Mouse (Mus musculus) adrenal gland, postnatal 36 days (tissue): ENCODE measurements at regions not wholly inside any gene's neighbourhood (a gene's known extent, or its start where the extent isn't known, plus 50 kb on each side); places are given as distances from the start of the nearest gene placed in this dataset.

Experiments used
- DNase-seq, 2 experiments: peaks; one replicate each; pipeline ENCODE4 v3.0.0; 2021; ENCODE audit warnings: mixed read lengths in 1 of 2

DNA sequence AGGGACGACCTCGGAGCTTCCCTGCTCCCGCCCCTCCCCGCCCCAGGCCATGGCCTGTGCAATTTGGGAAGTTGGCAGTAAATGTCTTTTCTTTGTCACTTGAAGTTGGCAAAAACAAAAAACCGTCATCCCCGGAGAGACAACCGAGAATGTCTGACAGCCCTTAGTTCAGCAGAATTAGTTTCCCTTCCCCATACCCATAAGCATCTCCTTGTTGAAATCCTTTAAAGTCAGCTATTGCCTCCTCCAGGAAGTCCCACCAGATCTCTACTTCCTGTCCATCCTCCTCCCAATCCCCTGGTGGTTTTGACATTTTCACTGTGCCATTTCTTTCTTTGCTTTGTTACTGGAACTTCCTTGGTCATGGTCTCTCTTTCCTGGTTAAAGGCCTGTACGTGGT, 54.8 kb downstream of the Foxb1 start:
- no peak for DNase-seq

DNA sequence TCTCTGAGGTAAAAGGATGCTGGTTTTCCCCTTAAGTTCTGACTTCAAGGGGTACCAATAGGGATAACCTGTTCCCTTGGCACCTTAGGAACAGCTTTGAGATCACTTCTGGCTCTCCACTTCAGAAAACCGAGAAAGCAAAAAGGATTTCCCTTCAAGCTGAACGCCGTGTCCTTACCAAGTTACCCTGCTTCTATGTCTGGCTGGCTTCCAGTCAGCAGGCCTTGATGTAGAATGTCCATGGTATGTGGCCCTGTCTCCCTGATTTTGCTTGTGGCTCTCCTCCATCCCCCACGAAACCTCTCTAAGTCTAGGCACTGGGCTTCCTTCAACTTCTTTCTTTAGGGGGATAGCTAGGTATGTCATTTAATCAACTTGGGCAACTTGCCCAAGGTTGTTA, 55.7 kb downstream of the Foxb1 start:
- peak; percentile 53 to 68 for DNase-seq

DNA sequence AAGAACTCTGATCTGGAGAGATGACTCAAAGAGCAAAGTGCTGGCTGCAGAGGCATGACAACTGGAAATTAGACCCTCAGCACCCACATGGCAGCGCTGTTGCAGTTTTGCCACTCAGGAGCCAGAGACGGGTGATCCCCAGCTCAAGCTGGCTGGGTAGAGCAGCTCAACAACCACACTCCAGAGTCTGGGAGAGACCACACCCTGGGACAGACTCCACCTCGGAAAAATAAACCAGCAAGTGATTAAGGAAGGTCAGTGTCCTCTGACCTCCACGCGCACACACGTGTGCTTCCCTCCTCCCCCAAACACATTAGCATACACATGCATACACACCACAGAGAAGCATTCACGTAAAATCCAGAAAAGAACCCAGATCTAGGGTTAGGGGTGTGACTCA, 57.0 kb downstream of the Foxb1 start:
- DNase-seq: no peak

DNA sequence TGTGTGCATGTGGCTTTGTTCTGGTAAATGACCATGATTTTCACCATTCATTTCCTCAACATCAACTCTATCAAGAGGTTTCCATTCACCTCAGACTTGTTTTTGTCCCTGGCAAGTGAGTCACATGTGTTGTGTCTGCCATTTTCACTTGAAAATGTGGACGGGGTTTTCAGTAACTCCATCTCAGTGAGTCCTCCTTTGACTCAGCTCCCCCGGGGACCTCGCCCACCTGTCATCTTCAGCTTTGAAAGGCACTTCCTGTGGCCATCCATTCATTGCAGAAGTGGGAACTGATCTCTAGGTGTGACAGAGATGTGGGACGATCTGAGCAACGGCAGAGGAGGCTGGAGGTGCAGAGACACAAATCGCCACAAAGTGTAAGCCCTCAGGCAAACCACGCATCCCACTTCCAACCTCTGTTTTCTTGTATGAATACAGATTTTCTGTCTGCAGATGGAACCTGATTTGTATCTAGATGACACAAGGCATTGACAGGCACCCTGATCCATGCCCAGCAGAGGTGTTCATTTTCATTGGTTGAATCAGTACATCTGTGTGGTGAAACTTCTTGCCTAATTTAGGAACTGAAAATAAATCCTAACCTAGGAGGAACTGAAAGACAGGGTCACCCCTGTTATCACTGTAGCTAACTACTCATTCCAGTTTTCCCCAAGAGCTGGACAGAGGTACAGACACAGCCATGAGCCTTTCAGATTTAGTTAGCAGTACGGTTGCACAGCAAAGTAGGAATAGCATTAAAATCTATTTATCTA, 58.4 kb downstream of the Foxb1 start:
- DNase-seq: no peak

DNA sequence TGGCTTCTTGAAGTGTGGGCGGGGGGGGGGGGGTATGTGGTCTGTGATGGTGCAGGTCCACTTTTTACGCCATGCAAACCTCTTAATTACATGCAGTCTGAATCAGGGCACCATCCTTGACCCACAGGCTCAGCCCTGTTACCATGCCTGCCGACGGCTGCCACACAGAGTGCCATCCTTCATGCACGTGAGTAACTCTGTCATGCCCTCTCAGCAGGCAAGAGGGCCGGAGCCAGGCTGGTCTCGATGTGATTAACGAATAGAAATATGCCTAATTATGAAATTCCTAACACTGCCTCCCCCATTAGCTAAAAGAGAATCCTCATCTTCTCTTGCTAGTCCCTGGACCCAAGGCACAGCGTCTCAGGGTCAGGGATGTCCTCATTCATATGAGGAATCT, 60.0 kb downstream of the Foxb1 start:
- DNase-seq: no peak

DNA sequence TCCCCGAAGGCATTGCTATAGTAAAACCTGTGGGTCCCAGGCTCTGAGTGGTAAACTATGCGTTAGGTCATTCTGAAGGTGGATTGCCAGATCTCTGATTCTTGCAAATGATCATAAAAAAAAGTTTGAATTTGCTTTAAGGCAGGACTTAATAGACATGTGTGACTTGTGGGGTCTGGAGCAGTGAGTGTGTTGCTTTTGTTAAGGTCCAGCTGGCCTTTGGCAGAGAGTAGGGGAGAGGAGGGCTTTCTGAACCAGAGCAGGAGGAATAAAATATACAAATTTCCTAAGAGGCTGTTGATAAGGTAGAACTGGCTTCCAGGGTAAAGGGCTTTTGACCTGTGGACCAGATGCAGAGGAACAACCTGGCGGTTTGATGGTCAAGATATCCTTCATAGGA, 69.0 kb downstream of the Foxb1 start:
- DNase-seq: no peak

DNA sequence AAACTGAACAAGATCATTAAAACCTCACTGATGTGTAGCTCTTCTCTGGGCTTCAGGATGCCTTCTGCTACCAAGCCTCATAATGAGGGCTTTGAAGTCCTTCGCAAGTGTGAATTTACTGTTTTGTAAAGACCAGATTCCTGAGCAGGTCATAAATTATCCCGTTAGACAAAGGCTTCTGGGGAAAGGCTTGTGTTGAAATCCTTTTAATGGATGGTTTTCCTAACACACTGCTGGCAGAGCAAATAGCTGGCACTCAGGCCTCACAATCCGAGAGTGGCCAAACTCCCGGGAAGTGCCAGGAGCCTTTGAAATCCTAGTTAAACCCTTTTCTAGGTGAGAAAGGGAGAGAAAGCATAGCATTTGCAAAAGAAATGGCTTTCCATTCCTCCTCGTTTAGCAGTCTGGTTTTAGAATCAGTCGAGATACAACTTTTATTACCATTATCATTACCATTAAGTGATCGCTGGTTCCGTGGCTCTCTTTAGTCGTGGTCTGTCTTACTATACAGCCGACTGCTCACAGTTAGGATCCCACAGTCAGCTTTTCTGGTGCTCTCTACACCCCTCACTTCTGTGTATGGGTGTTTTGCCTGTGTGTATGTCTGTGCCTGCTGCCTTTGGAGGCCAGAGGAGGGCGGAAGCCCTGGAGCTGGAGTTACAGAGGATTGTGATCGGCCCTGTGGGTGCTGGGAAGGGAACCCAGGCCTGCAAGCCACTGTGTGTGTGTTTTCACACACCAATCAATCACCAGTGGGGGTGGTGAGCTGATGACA, 73.2 kb downstream of the Foxb1 start:
- DNase-seq: peak in 1 of 2 experiments; percentile 22

DNA sequence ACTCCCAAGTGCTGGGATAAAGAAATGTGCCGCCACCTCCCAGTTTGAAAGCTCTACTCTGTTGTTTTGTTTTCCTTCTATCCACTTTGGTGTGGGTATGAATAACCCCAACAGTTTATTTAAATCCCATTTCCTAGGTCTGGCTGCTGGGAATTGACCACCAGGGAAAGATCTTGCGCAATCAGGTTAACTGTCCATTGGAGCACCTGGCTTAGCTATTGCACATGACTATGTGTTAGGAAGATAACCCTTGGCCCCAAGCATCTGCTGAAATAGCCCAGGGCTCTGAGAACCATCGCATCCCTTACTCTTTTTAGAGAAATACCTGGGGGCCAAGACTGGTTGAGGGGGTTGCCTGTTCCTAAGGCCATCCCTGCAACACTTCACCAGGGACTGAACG, 74.0 kb downstream of the Foxb1 start:
- DNase-seq: no peak

DNA sequence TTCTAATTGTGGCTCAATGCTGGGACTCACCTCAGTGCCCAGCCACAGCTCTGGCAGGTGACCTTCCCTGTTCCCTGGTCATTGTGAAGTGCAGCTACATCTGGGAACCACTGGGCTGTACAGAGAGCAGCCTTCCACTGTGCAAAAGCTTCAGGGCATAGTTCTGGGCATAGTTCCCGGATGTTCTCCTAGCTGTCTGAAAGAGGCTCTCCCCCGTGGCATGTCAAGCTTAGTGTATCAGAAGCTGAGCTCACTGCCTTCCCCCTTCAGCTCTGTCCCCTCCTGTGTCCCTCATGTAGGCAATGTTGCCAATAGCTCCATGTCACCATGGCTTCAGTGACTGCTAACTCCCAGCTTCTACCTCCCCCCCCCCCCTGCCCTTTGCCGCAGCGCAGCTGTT, 75.1 kb downstream of the Foxb1 start:
- DNase-seq: no peak

DNA sequence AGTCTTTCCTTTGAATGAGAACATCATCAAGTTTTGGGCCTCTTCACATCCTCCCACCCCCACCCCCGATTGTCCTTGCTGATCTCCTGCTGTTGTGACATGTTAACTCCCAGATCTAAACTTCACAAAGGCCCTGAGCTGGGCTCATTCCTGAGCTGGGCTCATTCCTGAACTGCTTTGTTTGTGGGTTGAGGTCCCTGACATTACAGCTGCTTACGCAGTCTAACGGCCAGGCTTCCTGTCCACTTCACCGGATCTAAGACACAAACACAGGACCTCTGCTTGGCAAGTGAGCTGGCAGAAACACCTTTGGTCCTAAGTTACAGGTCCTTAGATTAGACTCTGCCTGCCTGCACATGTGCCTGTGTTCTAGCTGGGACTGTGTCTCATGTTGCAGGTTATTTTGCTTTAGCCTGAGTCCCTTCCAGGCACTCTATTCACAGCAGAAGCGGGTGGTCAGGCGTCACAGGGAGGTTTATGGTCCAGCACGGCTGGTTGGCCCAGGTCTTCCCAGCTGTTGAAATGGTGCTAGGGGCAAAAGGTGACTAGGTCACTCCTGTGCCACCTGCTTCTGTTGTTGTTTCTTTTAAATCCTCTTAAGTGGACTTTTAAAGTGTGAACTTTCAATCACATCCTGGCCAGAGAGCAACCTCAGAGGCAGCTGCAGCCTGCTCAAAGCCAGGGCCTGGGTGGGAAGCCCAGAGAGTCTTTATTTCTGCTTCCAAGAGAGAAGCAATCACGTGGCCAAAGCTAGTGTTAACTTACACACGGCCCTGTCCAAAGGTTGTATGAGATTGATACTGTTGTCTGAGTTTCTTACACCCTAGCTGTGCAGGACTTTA, 79.1 kb downstream of the Foxb1 start:
- no peak for DNase-seq

DNA sequence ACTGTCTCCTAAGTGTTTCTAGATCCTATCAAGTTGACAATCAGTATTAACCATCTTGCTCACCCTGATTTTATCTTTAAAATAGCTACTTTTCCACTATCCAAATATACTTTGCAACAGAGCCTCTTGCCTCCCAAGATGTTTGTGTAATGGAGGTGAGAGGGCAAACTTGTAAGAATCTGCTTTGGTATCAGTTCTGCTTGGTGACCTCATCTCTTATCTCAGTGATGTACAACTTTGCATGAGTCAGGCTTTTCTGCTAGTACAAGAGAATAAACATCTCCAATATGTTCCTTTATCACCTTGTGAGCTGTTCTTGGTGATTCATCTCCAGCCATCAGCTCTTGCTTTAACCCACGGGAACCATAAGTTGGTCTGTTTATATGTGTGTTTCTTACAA, 82.1 kb downstream of the Foxb1 start:
- DNase-seq: no peak

DNA sequence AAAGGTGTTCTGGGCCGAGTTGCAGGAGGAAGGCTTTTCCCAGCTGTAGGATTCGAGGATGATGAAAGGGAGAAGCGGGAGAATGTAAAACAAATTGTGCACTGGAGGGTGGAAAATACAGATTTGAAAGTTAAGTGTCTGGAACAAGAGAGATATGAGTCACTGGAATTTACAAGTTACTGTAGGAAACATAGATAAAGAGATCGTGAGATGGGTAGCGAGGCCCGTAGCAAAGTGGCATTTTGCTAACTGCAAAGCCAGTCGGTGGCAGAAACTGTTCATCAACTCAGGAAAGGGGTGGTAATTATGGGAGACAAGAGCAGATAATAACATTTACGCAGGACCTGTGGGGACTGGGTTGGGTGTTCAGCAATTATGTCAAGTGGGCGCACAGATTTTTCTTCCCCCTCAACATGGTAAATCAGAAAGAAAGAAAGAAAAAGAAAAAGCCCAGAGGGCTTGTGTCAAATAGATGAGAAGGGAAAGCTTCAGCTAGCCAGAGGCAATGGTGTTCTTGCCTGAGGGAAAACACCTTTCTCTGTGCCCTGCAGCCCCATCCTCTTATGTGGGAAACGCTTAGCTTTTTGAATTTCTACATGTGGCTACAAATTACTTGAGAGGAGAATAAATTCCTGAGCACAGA, 87.2 kb downstream of the Foxb1 start:
- no peak for DNase-seq

DNA sequence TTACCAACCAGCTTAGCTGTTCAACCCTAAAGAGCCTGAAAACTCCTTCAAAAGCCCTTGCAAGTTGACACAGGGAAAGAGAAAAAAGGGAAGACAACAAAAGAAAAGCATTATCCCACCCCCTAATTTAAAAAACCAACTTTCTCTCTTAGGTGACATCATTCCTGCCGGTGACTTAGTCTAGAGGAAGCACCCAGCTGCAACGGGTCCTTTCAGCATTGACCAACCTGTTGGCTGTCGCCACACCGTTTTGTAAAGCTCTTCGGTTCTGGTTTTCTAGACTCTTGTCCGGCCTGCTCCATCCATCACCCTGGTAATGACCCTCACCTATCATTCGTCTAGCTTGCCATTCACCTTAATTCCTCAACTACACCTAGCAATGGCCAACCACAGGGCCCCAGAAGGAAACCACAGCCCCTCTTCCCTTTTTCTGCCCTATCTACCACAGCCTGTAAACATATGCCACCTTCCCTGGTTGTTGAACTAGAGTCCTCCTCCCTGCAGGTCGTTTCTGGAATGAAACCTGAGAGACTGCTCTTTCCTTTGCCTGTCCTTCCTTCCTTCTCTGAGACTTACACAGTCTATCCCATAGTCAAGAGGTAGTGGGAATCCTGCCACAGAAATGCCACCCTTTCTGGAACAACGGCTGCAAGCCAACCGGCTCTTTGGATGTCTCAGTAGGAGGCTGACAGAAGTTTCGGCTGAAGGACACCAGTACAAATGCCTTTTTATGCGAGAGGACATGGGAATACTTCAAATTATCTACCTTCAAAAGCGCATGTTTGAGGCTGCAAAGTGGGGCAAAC, 87.9 kb downstream of the Foxb1 start:
- DNase-seq: no peak

DNA sequence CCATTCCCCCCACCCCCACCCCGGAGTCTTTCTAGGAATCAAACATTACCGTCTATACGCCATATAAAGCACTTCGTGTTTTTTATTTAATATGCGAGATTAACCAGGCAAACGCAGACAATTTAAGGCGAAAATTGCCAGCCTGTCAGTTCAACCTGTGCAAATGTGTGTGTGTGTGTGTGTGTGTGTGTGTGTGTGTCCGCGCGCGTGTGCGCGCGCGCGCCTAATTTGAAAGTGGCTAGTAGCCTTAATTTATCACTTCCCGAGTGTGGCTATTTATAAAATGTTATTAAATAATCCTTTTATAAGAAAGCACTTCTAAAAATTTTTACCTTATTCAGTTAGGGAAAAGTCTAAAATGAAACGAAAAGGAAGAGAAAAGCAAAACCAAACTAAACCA, 89.5 kb downstream of the Foxb1 start:
- DNase-seq: no peak

DNA sequence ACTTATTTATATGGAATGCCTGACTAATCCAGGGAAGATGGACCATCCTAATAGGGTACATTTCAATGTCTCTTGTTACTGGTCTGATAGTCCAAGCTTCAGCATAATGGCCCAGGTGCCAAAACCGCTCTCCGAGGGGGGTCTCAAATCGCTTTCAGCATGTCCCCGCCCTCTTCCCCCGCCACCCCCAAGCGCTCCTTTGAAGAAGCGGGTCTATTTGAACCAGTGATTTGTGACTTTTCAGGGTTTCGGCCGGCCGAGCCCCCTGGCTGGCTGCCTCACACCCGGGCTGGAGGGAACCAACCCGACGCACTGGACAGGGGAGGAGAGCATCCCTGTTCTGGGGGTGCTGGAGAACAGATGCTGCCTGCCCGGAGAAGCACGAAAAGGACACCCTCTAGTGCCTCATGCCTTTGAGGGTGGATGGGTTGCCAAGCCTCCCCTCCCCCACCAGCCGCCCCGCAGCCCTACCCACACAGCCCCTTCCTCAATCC, 90.1 kb downstream of the Foxb1 start:
- DNase-seq: no peak

DNA sequence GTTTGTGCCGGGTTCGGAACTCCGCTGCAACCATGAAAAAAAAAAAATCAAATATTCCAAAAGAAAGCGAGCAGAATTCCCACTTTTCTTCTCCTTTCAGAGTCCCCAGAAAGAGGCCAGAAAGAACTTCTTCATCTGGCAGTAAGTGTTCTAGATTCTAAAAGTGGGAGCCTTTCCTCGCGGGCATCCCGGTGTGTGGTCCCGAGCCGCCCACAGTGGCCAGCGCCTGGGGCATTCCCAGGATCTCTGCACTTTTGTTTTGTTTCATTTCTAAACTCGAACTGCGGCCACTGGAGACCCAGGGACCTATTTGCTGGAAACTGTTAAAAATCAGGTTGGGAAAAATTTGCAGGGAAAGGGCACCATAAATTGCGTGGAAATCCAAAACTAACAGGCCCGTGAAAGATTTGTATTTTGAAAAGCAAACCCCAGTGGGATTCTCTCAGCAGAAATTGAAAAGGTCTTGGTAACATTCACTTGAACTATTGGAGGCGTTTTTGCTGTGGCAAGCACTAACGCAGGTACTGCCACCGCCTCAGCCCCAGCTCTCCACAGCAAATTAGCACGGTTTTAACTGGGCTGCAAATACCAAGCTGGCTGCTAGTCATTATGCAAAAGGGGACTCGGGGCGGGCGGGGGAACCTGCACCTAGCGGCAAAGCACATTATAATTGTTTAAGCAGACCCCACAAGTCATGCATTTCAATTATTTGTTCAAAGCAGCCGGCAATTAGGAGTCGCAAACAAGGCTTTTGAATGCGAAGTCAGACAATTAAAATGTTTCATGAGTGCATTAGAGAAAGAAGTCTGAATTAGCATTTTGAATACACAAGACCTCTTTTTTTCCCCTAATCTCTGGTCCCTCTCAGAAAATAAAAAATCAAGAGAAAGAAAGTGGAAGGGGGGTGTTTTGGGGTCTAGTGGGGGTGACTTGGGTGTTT, 90.9 kb downstream of the Foxb1 start:
- no peak for DNase-seq

DNA sequence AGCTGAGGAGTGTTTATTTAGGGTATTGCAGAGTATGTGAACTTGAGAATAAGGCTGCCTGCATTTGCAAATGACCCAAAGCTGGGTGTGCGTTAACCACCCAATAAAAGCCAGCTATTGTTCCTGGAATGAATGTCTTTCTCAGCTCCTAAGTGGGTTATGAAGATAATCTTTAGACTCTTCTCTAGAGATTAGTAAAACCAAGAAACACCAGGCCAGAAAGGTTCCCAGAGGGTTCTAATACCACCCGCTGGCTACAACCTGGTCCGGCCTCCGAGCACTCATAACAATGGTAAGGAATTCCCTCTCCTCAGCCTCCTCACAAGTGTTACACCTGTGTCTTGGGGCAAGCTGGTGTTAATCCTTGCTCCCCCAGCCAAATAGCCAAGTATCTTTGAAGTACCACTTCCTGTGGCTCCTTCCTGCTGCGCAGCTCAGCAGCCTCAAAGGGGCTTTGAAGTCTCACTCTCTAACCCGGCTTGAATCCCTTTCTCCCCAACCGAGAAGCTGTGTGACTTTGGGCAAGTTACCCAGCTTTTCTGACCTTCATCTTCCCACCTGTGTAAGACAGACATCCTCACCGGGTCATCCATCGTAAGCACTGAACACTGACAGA, 92.2 kb downstream of the Foxb1 start:
- DNase-seq: no peak

DNA sequence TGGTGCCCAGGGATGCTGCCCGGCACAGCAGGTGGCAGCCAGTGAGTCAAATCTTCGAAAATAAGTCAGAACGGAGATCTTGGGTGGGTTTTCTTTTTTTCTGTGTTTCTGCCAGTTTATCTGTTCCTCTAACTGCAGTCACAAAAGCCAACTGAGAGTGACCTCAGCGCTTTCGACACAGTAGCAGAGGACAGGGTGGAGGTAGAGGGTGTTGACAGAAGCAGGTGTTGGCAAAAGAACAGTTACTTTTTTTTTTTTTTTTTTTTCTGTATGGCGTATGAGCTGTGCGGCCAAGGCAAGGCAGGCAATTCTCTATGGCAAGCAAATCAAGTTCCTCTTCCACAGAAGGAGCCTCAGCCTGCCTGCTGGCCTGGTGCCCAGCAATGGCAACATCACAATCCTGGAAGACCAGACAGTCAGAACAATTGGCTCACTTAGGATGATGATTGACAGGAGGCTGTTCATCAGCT, 93.6 kb downstream of the Foxb1 start:
- no peak for DNase-seq

DNA sequence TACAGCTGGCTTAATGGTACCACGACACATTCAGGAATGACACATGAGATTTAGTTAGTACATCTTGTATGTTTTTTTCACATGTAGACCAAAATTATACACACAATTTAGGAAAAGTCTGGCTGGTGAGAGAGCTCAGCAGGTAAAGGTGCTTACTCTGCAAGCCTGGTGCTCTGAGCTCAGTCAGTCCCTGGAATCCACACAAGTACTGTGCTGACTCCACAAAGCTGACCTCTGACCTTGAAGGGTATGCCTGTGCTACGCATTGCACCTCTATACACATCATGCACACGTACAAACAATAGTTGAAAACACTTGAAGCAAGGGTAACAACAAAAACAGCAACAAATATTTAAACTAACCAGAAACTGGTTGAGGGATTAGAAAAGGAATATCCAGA, 96.5 kb downstream of the Foxb1 start:
- no peak for DNase-seq

DNA sequence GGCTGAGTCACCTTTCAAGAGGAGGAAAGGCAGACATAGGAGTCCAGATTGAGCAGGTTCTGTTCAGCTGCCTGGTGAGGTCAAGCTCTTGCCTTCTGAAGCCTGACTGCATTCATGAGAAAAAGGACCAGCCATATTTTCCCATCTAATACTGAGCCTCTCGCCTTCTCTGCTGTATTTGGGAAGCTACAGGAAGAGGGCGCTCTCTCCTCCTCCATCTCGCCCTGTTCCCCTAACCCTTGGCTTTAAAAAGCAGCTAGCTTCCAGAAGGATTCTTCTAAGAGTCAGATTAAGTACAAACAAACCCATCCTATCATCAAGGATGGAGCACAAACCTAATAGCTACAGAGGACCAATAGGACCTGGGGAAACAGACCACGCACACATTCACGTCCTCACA, 98.3 kb downstream of the Foxb1 start:
- DNase-seq: peak; percentile 8 to 40
